Mouse (Mus musculus) lung, adult 18-20 months (tissue): ENCODE measurements around the gene Alox8.
A peak's percentile ranks its signal among the peaks of the same experiment; 100 is the strongest.

Source experiments
- DNase-seq, 2 experiments: peaks; one replicate each; pipeline ENCODE4 v3.0.0; 2022; ENCODE audit warnings: mixed read lengths in 2 of 2

Gene Alox8

DNA sequence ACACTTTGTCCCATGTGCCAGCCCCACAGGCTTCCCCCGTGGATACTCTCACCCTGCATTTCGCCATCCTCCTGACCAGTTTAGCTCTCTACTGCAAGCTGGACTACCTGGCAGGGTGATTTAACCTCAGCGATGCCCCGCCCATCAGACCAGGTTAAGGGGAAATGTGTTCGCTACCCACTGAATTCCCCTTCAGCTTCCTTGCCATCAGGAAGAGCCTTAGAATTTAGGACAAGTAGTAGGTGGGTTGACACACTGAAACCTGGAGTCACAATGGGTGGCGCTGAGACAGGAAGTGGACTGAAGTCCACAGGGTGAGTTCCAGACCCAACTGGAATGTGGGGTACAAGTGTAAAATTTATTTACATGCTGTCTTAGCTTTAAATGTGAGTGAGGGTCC, at the start of gene Alox8:
Gene Alox8, minus strand, starts transcription at position 101 of the 400 bp plus-strand sequence.
- DNase-seq, result no peak

GRCm38 (mm10) chr11:69245643-69246042, 48.0 kb upstream of the Alox8 start:
- no peak for DNase-seq

DNA sequence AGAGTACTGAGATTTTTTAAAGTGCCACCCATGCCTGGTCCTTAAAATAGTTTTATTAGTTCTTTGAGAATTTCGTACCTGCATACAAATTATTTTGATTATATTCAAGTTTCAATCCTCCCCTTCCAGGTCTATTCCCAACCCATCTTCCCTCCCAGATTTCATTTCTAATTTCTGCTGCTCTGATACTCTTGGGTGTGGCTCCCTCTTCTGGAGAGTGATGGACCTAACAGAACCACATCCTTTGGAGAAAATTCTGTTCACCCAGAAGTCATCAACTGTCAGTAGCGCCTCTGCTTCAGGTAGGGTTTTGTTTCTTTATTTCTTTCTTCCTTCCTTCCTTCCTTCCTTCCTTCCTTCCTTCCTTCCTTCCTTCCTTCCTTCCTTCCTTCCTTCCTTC, 47.3 kb upstream of the Alox8 start:
- peak in 1 of 2 experiments; percentile 35 for DNase-seq

GRCm38 (mm10) chr11:69236926-69237260, 39.2 kb upstream of the Alox8 start, which contains the start of gene Gucy2e:
Gucy2e (minus strand) TSS chr11:69237036.
- DNase-seq, result no peak

DNA sequence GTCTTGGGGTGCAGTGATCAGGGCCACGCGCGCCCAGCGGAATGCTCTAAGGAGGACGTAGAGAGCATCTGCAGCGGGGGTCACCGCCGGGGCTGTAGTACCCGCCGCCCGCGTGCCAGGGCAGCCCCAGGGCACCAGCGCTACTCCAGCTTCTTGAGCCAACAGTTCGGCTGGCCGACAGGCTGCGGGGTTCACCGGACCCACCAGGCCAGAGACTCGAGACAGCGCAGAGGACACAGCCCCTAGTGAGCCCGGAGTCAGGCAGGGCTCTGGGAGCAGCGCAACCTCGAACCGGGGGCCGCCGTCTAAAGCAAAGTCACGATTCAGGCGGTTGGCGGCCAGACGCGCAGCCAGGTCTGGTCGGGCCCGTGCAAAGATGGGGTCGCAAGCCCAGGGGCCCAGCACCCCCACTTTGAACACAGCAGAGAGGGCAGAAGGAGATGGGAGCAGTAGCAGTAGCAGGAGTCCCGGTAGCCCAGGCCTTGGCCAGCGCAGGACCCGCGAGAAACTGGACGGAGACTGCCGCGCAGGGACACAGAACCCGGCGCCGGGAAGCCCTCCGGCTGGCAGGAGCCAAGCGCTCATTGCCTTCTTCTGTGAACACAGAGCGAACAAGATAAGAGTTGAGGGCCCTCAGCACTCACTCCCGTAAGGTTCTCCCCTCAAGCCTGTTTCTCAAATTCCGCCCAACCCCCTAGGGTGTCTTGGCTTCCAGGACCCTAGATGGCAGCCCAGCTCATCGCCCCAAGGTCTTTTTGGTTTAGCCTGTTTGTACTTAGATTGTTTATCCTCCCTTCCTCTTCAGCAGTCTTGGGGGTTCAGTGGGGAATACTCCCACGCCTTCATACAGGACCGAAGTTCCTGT, 38.6 kb upstream of the Alox8 start:
- no peak for DNase-seq

DNA sequence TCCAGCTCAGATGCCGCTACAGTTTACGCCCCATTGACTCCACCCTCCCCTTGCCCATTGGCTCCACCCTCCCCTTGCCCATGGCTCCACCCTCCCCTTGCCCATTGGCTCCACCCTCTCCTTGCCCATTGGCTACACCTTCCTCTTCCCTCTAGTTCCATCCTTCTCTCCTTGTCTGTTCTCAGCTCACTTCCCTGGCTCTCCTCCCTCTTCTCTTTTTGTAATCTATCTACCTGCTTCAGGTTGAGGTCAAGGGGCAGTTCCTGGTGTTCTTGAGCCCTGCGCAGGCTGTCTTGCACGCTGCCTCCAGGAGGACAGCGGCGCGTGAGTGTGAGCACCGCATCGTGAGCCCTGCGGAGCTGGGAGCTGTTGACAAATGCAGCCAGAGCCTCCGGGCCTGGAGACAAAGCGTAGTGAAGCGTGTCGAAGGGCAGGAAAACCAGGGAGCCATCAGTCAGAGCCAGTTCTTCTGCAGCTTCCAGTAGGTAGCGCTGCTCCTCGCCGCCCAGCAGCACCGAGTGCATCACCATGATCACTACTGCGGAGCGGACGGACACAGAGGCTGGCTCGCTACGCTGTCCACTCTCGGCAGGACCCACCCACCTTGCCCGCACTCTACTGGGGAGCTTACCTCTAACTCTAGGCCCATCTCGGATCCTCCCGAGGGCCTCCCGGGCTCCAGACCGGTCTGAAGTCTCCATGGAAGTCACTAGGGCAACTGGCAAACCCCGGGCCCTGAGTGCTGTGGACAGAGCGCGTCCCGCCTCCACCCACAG, 37.8 kb upstream of the Alox8 start:
- DNase-seq, result peak; percentile 75 to 81

DNA sequence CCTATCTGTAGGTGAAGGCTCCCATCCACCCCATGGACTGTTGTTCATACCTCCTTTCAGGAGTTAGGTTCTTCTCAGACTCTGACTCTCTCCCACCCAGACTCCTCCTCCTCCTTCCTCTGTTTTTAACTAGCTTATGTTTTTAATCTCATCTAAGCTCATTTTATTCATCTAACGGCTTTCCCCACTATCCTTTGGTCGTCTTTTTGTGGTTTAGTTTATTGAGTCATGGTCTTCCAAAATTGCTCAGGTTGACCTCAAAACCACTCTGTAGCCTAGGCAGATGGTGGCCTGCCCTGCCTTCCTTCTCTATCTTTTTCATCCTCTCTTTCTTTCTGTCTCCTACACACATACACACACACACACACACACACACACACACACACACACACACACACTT, 35.5 kb upstream of the Alox8 start:
- DNase-seq, result no peak

DNA sequence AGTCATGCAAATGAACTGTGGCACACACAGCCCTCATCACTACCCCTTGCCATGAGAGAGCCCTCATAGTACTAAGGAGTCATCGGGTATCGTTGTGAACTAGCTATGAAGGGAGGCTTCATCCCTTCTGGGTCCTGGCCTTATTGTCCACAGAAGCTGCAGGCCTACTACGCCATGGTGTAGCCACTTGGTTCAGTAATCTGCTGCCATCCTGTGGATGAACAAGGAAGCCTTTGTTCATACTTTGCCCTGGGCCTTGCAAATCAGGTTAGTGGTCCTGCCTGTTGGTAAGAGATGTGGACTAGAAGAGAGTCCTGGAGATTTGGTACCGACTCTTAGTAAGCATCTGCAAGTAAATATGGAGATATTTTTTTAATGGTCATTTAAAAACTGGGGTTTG, 32.8 kb upstream of the Alox8 start:
- DNase-seq, result no peak

DNA sequence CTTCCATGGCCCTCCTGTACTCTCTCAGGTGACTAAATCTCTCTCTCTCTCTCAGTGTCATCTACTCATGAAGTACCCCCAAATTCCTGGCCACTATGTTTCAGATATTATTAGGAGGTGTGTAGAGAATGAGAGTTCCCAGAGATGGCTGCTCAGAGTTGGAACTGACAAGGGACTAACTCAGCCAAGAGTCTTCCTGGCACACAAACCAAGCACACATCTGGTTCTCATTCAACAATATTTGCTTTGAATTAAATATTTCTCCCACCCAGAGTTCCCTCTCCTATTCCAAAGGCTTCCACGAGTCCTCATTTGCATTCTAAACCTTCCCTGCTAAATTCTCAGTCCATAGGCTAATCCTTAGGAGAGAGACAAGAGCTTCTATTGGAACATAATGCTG, 28.1 kb upstream of the Alox8 start:
- no peak for DNase-seq

GRCm38 (mm10) chr11:69223101-69223500, 25.5 kb upstream of the Alox8 start:
- no peak for DNase-seq

DNA sequence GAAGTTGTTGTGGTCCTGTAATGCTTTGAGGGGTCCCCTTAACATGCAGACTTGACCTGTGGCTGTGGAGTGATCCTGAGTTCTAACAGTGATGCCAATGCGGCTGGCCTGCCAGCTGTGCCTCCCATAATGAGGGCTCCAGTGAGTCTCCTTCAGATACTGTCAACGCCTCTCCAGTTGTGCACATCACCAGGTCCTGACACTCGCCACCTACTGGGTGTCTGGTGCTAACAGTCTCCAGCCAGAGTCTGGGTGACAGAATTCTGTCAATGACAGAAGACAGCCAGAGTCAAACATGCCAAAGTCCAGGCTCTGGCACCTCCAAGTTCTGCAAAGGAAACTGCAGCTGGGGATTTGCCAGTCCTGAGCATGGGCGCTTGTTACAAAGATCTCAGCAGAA, 23.4 kb upstream of the Alox8 start:
- no peak for DNase-seq

- no peak for DNase-seq
These were observed 21.0 kb upstream of the Alox8 start for GRCm38 (mm10) chr11:69218661-69219060.

GRCm38 (mm10) chr11:69217411-69217810, 19.8 kb upstream of the Alox8 start:
- no peak for DNase-seq

- no peak for DNase-seq
These were observed 13.8 kb upstream of the Alox8 start for GRCm38 (mm10) chr11:69211431-69211830.

DNA sequence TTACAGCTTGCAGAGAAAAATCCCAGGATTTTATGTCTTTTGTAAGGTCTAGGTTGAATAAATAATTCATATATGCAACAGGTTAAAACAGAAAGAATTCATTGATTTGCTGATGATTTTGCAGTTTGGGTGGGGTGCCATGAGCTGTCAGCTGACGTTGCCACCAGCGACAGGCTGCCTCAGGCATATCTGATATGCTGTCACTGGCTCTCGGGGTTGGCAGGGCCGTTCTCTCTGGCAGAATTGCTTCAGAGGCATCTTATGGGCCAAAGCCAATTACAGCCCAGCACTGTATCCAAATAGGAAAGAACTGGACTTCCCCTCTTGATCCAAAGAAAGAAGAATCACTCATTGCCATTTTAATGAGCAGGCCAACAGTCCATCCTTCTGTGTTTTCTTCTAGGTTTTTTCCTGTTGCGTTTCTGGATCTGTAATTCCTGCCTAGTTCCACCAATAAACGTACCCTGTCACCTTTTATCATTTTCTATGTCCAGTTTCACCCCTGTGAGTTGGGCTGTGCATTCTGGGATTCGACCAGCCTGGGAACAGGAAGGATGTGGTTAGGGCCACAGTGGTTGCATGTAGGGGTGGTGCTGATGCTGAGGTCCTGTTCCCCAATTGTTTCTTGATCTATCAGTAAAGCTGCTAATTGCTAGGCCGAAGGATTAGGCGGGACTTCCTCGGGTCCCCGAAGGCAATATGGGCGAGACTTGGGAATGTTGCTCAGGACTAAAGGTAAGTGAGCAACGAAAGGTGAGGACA, 5.0 kb upstream of the Alox8 start:
- DNase-seq, result no peak

DNA sequence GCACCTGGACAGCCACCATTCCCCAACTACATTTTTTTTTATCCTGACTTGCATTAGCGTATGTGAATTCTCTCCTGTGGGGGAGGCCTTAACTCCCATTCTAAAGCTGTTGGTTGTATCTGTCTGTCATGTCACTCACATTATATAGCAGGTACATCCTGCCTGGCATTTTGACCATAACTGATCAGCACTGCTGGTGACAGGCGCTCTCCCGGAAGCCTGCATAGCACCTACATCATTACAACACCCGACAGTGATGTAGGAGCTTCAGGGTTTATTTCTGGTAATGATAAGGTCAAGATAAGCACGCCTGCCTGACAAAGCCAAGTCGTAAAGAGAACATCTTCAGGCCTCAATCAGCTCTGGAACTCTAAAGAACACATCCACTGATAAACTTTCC, 2.6 kb upstream of the Alox8 start:
- DNase-seq, result no peak

GRCm38 (mm10) chr11:69199251-69199650, 1.6 kb upstream of the Alox8 start:
- DNase-seq, result no peak

DNA sequence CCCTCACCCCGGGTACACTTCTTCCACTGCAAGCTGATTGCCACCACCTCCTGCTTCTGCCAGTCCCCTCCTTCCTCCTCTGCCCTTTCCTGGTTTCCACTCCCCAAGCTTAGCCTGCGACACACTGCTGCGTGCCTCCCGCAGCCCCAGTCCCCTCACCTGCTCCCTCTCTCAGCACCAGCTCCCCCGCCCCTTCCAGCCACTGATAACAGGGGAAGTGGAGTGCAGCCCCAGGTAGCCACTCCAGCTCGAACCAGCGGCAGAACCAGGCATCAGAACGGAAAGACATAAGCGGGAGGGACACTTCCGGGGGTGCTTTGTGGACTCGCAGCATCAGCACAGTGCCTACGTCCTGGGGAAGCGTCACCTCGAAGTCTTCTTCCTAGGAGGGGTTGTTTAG, 449 bp downstream of the Alox8 start:
- no peak for DNase-seq

- DNase-seq, result no peak
These were observed 877 bp downstream of the Alox8 start for GRCm38 (mm10) chr11:69196766-69197165.

GRCm38 (mm10) chr11:69192840-69193239, 4.8 kb downstream of the Alox8 start:
- no peak for DNase-seq

DNA sequence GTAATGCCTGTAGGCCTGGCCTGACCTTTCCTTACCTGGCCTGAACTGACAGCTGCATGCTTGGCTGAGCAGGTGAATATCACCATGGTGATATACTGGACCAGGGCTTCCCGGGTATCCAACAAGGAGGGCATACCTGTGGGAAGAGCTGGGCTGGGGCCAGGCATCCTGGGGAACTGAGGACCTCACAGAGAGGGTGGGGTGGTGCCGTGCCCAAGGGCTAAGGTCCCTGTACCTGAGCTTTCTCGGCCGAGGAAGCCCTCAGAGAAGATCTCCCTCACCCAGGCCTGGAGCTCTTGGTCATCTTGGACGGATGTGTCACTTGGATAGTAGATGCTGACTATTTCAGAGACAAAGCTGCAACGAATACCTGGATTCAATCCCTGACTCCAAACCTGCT, 11.7 kb downstream of the Alox8 start:
- no peak for DNase-seq

DNA sequence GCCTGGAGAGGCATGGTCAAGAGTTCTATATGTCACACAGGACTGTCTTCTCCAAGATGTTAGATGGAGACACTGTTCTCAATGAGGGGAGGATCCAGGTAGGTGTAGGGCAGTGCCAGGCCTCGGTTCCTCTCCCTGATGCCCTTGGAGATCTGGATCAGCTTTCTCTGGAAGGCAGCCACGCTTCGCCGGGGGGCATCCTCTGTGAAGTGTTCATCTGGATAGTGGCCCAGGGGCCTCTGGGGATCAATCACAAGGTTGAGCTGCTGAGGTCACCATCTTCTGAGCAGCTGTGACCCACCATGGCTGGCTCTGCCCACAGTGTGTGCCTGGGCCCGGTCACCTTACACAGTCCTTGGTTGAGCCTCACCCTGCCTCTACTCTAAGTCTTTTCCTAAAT, 12.6 kb downstream of the Alox8 start:
- DNase-seq, result no peak

DNA sequence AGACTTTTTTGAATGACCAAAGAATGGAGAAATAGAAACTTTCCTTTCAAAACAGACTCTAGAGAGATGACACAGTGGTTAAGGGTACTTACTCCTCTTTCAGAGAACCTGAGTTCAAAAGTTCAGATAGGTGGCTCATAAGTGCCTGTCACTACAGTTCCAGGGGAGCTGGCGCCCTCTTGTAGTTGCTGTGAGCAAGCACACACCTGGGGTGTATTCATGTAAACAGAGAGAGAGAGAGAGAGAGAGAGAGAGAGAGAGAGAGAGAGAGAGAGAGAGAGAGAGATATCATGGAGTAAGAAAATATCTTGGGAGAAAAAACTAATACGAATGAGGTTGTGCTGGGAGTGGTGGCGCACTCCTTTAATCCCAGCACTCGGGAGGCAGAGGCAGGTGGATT, 17.5 kb downstream of the Alox8 start:
- no peak for DNase-seq
